Mouse (Mus musculus): Measurements from ENCODE around the gene Chd1l. TPM values are rescaled to one million over a fixed set of nuclear protein-coding genes. Genes with fewer than 3 reads are reported as not detected.

Chd1l gene
- polyA plus RNA-seq, 1 experiment from 2014 or later: 4.3 TPM

GRCm38 (mm10) chr3:97585383-97586160, 24.4 kb downstream of the Chd1l start:
- 57% methylated on average over 18 of the region's 18 CpGs for WGBS
- no peak overlapping the region for H3K4me3 ChIP-seq (ENCODE audit: low read depth, low read length)
- no peaks in the 10 kb centered on the region for H3K4me1 ChIP-seq (ENCODE audit: control insufficient read depth, insufficient read depth, low read length)
- no peak overlapping the region for H3K9ac ChIP-seq (replicated peaks; ENCODE audit: low read depth, low read length)
- H3K27me3 ChIP-seq (ENCODE audit: control insufficient read depth, insufficient read depth, low read length): no peaks in the 10 kb centered on the region
- ATAC-seq (ENCODE audit: low read depth): peak; percentile 91
- H3K4me2 ChIP-seq (ENCODE audit: low read depth, low read length): no peak overlapping the region
- H3K27ac ChIP-seq (ENCODE audit: low read depth, low read length): no peak overlapping the region
- no peaks in the 10 kb centered on the region; the same call in 1 of the 2 replicates for H3K36me3 ChIP-seq (ENCODE audit: control insufficient read depth, insufficient read depth, low read length)
- no peaks in the 10 kb centered on the region for H3K9me3 ChIP-seq (ENCODE audit: control insufficient read depth, low read length)

DNA sequence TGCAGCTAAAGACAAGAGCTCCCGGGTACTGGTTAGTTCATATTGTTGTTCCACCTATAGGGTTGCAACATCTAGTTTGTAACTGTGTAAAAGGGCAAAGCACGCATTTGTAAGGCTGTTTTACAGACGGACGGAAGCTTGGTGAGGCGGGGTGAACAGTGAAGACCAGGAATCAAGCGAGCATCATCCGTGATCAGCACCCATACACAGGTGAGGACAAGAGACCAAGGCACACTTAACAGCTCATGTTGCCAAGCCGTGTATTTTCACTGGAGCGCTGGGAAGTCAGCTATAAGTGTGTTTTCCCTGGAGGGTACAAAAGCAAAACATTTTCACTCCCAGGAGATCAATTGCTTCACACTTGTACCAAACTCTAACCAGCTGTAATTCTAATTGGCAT, 36.2 kb downstream of the Chd1l start:
- no peak overlapping the region for H3K9ac ChIP-seq (replicated peaks; ENCODE audit: low read depth, low read length)
- no peaks in the 10 kb centered on the region for H3K9me3 ChIP-seq (ENCODE audit: control insufficient read depth, low read length)
- peaks cover 3% of the 10 kb centered on the region; the same call in 1 of the 2 replicates for H3K4me1 ChIP-seq (ENCODE audit: control insufficient read depth, insufficient read depth, low read length)
- H3K27me3 ChIP-seq (ENCODE audit: control insufficient read depth, insufficient read depth, low read length): no peaks in the 10 kb centered on the region
- H3K4me2 ChIP-seq (ENCODE audit: low read depth, low read length): no peak overlapping the region
- whole genome bisulfite sequencing: 72% methylated on average over 9 of the region's 9 CpGs
- peak; percentile 18; the same call in 1 of the 2 replicates for ATAC-seq (ENCODE audit: low read depth)
- H3K4me3 ChIP-seq (ENCODE audit: low read depth, low read length): no peak overlapping the region
- no peaks in the 10 kb centered on the region for H3K36me3 ChIP-seq (ENCODE audit: control insufficient read depth, insufficient read depth, low read length)
- no peak overlapping the region for H3K27ac ChIP-seq (ENCODE audit: low read depth, low read length)

GRCm38 (mm10) chr3:97564588-97564987, 45.4 kb downstream of the Chd1l start:
- H3K4me3 ChIP-seq (ENCODE audit: low read depth, low read length): no peak overlapping the region
- no peaks in the 10 kb centered on the region for H3K27me3 ChIP-seq (ENCODE audit: control insufficient read depth, insufficient read depth, low read length)
- no peaks in the 10 kb centered on the region for H3K36me3 ChIP-seq (ENCODE audit: control insufficient read depth, insufficient read depth, low read length)
- no peak overlapping the region for H3K4me2 ChIP-seq (ENCODE audit: low read depth, low read length)
- H3K9me3 ChIP-seq (ENCODE audit: control insufficient read depth, low read length): no peaks in the 10 kb centered on the region
- no peak overlapping the region for H3K9ac ChIP-seq (replicated peaks; ENCODE audit: low read depth, low read length)
- no peak for ATAC-seq (ENCODE audit: low read depth)
- H3K27ac ChIP-seq (ENCODE audit: low read depth, low read length): no peak overlapping the region
- no peaks in the 10 kb centered on the region for H3K4me1 ChIP-seq (ENCODE audit: control insufficient read depth, insufficient read depth, low read length)
- 90% methylated on average over 5 of the region's 5 CpGs for WGBS

DNA sequence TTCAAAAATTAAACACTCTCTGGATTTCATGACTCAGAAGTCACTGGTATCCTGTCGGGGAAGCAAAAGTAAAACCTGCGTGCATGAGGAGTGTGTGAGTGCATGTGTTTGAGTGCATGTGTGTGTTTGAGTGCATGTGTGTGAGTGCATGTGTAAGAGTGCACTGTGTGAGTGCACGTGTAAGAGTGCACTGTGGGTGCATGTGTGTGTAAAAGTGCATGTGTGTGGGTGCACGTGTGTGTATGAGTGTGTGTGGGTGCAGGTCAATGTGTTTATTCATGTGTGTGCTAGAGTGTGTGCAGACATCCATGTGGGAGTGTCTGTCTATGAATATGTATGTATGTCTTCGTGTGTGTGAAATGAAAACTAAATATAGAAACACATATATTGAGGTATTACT, 51.4 kb downstream of the Chd1l start:
- Histone ChIP-seq H3K4me2 (ENCODE audit: low read depth, low read length) (no peak overlapping the region), H3K9ac (replicated peaks; ENCODE audit: low read depth, low read length) (no peak overlapping the region), H3K4me3 (ENCODE audit: low read depth, low read length) (no peak overlapping the region), H3K4me1 (ENCODE audit: control insufficient read depth, insufficient read depth, low read length) (no peaks in the 10 kb centered on the region), H3K36me3 (ENCODE audit: control insufficient read depth, insufficient read depth, low read length) (no peaks in the 10 kb centered on the region), H3K27me3 (ENCODE audit: control insufficient read depth, insufficient read depth, low read length) (no peaks in the 10 kb centered on the region), H3K9me3 (ENCODE audit: control insufficient read depth, low read length) (no peaks in the 10 kb centered on the region), H3K27ac (ENCODE audit: low read depth, low read length) (no peak overlapping the region)
- no peak for ATAC-seq (ENCODE audit: low read depth)
- 92% methylated on average over 5 of the region's 5 CpGs for WGBS

- Histone ChIP-seq H3K4me3 (ENCODE audit: low read depth, low read length) (no peak overlapping the region), H3K36me3 (ENCODE audit: control insufficient read depth, insufficient read depth, low read length) (no peaks in the 10 kb centered on the region), H3K4me2 (ENCODE audit: low read depth, low read length) (no peak overlapping the region), H3K4me1 (ENCODE audit: control insufficient read depth, insufficient read depth, low read length) (no peaks in the 10 kb centered on the region), H3K9ac (replicated peaks; ENCODE audit: low read depth, low read length) (no peak overlapping the region), H3K27me3 (ENCODE audit: control insufficient read depth, insufficient read depth, low read length) (no peaks in the 10 kb centered on the region), H3K27ac (ENCODE audit: low read depth, low read length) (no peak overlapping the region), H3K9me3 (ENCODE audit: control insufficient read depth, low read length) (no peaks in the 10 kb centered on the region)
- WGBS: 38% methylated on average over 8 of the region's 8 CpGs
- ATAC-seq (ENCODE audit: low read depth): no peak
Measured at GRCm38 (mm10) chr3:97546205-97546604, 63.8 kb downstream of the Chd1l start.

DNA sequence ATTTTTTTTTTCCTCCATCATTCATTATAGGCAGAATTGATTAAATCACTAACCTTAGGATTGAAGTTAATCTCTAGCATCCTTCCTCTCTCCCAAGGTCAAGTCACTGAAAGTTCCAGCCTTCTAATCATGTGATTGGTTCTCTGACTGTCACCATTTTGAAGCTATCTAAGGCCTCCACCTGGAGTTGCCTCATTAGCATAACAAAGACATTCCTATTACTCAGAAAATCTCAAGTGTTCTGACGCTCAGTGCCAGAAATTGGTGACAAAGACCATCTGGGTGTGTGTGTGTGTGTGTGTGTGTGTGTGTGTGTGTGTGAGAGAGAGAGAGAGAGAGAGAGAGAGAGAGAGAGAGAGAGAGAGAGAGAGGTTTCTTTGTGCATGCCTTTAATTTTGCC, 69.8 kb downstream of the Chd1l start:
- no peaks in the 10 kb centered on the region for H3K4me1 ChIP-seq (ENCODE audit: control insufficient read depth, insufficient read depth, low read length)
- WGBS: 18% methylated on average over 1 of the region's 1 CpGs
- H3K4me3 ChIP-seq (ENCODE audit: low read depth, low read length): no peak overlapping the region
- no peaks in the 10 kb centered on the region for H3K36me3 ChIP-seq (ENCODE audit: control insufficient read depth, insufficient read depth, low read length)
- no peak overlapping the region for H3K9ac ChIP-seq (replicated peaks; ENCODE audit: low read depth, low read length)
- no peaks in the 10 kb centered on the region for H3K27me3 ChIP-seq (ENCODE audit: control insufficient read depth, insufficient read depth, low read length)
- H3K9me3 ChIP-seq (ENCODE audit: control insufficient read depth, low read length): no peaks in the 10 kb centered on the region
- no peak for ATAC-seq (ENCODE audit: low read depth)
- H3K4me2 ChIP-seq (ENCODE audit: low read depth, low read length): no peak overlapping the region
- H3K27ac ChIP-seq (ENCODE audit: low read depth, low read length): no peak overlapping the region

DNA sequence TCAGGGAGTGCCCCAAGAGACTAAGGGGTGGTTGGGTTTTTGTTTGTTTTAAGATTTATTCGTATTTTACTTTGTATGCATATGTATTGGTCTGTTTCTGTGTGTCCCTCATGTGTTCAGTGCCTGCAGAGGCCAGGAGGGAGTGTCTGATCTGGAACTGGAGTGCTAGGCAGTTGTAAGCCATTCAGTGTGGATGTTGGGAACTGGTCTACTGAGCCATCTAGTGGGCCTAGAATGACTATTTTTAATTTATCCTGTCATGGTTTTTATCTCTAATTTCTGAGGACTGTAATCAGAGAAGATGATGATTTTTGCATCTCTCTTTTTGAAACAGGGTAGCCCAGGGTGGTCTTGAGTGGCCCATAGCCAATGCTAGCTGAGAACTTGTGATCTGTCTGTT, 71.4 kb downstream of the Chd1l start:
- no peak overlapping the region for H3K4me3 ChIP-seq (ENCODE audit: low read depth, low read length)
- no peaks in the 10 kb centered on the region for H3K4me1 ChIP-seq (ENCODE audit: control insufficient read depth, insufficient read depth, low read length)
- H3K4me2 ChIP-seq (ENCODE audit: low read depth, low read length): no peak overlapping the region
- H3K9ac ChIP-seq (replicated peaks; ENCODE audit: low read depth, low read length): no peak overlapping the region
- no peak overlapping the region for H3K27ac ChIP-seq (ENCODE audit: low read depth, low read length)
- ATAC-seq (ENCODE audit: low read depth): no peak
- H3K9me3 ChIP-seq (ENCODE audit: control insufficient read depth, low read length): no peaks in the 10 kb centered on the region
- no peaks in the 10 kb centered on the region for H3K27me3 ChIP-seq (ENCODE audit: control insufficient read depth, insufficient read depth, low read length)
- WGBS: 69% methylated on average over 1 of the region's 1 CpGs
- H3K36me3 ChIP-seq (ENCODE audit: control insufficient read depth, insufficient read depth, low read length): no peaks in the 10 kb centered on the region

- WGBS: 83% methylated on average over 2 of the region's 2 CpGs
- Histone ChIP-seq H3K4me2 (ENCODE audit: low read depth, low read length) (no peak overlapping the region), H3K4me3 (ENCODE audit: low read depth, low read length) (no peak overlapping the region), H3K9ac (replicated peaks; ENCODE audit: low read depth, low read length) (no peak overlapping the region), H3K9me3 (ENCODE audit: control insufficient read depth, low read length) (no peaks in the 10 kb centered on the region), H3K4me1 (ENCODE audit: control insufficient read depth, insufficient read depth, low read length) (no peaks in the 10 kb centered on the region), H3K36me3 (ENCODE audit: control insufficient read depth, insufficient read depth, low read length) (no peaks in the 10 kb centered on the region), H3K27ac (ENCODE audit: low read depth, low read length) (no peak overlapping the region), H3K27me3 (ENCODE audit: control insufficient read depth, insufficient read depth, low read length) (no peaks in the 10 kb centered on the region)
- no peak for ATAC-seq (ENCODE audit: low read depth)
Measured at GRCm38 (mm10) chr3:97537006-97537405, 73.0 kb downstream of the Chd1l start.

GRCm38 (mm10) chr3:97535660-97536059, 74.3 kb downstream of the Chd1l start:
- Histone ChIP-seq H3K4me1 (ENCODE audit: control insufficient read depth, insufficient read depth, low read length) (no peaks in the 10 kb centered on the region), H3K4me3 (ENCODE audit: low read depth, low read length) (no peak overlapping the region), H3K9ac (replicated peaks; ENCODE audit: low read depth, low read length) (no peak overlapping the region), H3K27me3 (ENCODE audit: control insufficient read depth, insufficient read depth, low read length) (no peaks in the 10 kb centered on the region), H3K4me2 (ENCODE audit: low read depth, low read length) (no peak overlapping the region), H3K9me3 (ENCODE audit: control insufficient read depth, low read length) (no peaks in the 10 kb centered on the region), H3K36me3 (ENCODE audit: control insufficient read depth, insufficient read depth, low read length) (no peaks in the 10 kb centered on the region), H3K27ac (ENCODE audit: low read depth, low read length) (no peak overlapping the region)
- no peak for ATAC-seq (ENCODE audit: low read depth)
- WGBS: 90% methylated on average over 5 of the region's 5 CpGs

All from neural tube, embryonic 14.5 days (tissue).